Mouse (Mus musculus): ENCODE measurements around the gene Cacnb3.

Gene Cacnb3

GRCm38 (mm10) chr15:98610131-98610633 lies 20.5 kb upstream of the Cacnb3 start:
- DNase-seq = no peak

- no peak for DNase-seq
These were observed 18.4 kb upstream of the Cacnb3 start for GRCm38 (mm10) chr15:98612229-98612628.

- DNase-seq = peak; percentile 79
These were observed 16.1 kb upstream of the Cacnb3 start for GRCm38 (mm10) chr15:98614551-98614950.

GRCm38 (mm10) chr15:98614971-98615370 lies 15.7 kb upstream of the Cacnb3 start:
- DNase-seq = peak; percentile 54

GRCm38 (mm10) chr15:98615751-98616150 lies 14.9 kb upstream of the Cacnb3 start:
- no peak for DNase-seq

GRCm38 (mm10) chr15:98616362-98617175 lies 14.1 kb upstream of the Cacnb3 start:
- DNase-seq = peak; percentile 49

GRCm38 (mm10) chr15:98617176-98617537 lies 13.5 kb upstream of the Cacnb3 start:
- DNase-seq = peak; percentile 82

GRCm38 (mm10) chr15:98622199-98622598 lies 8.4 kb upstream of the Cacnb3 start:
- peak; percentile 59 for DNase-seq

- DNase-seq = no peak
These were observed 7.9 kb upstream of the Cacnb3 start for GRCm38 (mm10) chr15:98622721-98623120.

- no peak for DNase-seq
These were observed 7.2 kb upstream of the Cacnb3 start for GRCm38 (mm10) chr15:98623361-98623821.

GRCm38 (mm10) chr15:98626078-98626477 lies 4.6 kb upstream of the Cacnb3 start:
- no peak for DNase-seq

GRCm38 (mm10) chr15:98626487-98627212 lies 4.0 kb upstream of the Cacnb3 start:
- no peak for DNase-seq

GRCm38 (mm10) chr15:98628589-98629254 lies 1.9 kb upstream of the Cacnb3 start:
- DNase-seq = no peak

GRCm38 (mm10) chr15:98629464-98629863 lies 1.2 kb upstream of the Cacnb3 start:
- no peak for DNase-seq

- DNase-seq = peak; percentile 74
These were observed 853 bp downstream of the Cacnb3 start for GRCm38 (mm10) chr15:98631493-98631892.

- DNase-seq = peak; percentile 80
These were observed 1.6 kb downstream of the Cacnb3 start for GRCm38 (mm10) chr15:98632107-98632744.

GRCm38 (mm10) chr15:98632921-98633320 lies 2.3 kb downstream of the Cacnb3 start:
- DNase-seq = no peak

- DNase-seq = no peak
These were observed 3.3 kb downstream of the Cacnb3 start for GRCm38 (mm10) chr15:98633822-98634470.

GRCm38 (mm10) chr15:98634541-98635081 lies 4.0 kb downstream of the Cacnb3 start:
- DNase-seq = peak; percentile 87

GRCm38 (mm10) chr15:98635291-98635841 lies 4.7 kb downstream of the Cacnb3 start:
- no peak for DNase-seq

GRCm38 (mm10) chr15:98636517-98636916 lies 5.9 kb downstream of the Cacnb3 start:
- no peak for DNase-seq

- no peak for DNase-seq
These were observed 6.5 kb downstream of the Cacnb3 start for GRCm38 (mm10) chr15:98637155-98637554.
